Mouse (Mus musculus) ES-E14 (cell line): ENCODE data around the gene Pask.

ENCODE experiments used
- CHD2 ChIP-seq: IDR thresholded peaks from 2 replicates; pipeline ENCODE4 v1.6.1; 2014; ENCODE audit warnings: mild to moderate bottlenecking, low read depth, low read length, inconsistent platforms
- MAFK ChIP-seq: IDR thresholded peaks from 2 replicates; pipeline ENCODE4 v1.6.1; 2014; ENCODE audit warnings: mild to moderate bottlenecking, low read depth, low read length, inconsistent platforms; ENCODE audit not compliant: insufficient read depth
- ZC3H11A ChIP-seq: IDR thresholded peaks from 2 replicates; pipeline ENCODE4 v1.6.1; 2012; ENCODE audit warnings: low read depth, mild to moderate bottlenecking, inconsistent platforms, low read length, borderline replicate concordance
- ZNF384 ChIP-seq: IDR thresholded peaks from 2 replicates; pipeline ENCODE4 v1.6.1; 2012; ENCODE audit warnings: low read depth, low read length, inconsistent platforms

- TF ChIP-seq ZNF384 (no peak), MAFK (no peak), ZC3H11A (no peak), CHD2 (no peak)
Observed at GRCm38 (mm10) chr1:93270516-93271240, 72.6 kb downstream of the Pask start.
